Mouse (Mus musculus) intestine, embryonic 16.5 days (tissue): Measurements from ENCODE around the gene Baz2b. TPM values are rescaled to one million over a fixed set of nuclear protein-coding genes. Genes with fewer than 3 reads are reported as not detected.

Experiments
- ATAC-seq: fragments of 200-750 bp; cut with Nextera tagmentation; 2 replicates; pipeline ENCODE4 v1.8.0; 2017; ENCODE audit warnings: moderate TSS enrichment, moderate library complexity
- H3K27ac ChIP-seq: fragments of 300-500 bp; sonication (generic); 2 replicates; pipeline ENCODE4 v1.5.1; 2014; ENCODE audit warnings: mild to moderate bottlenecking, low read length
- H3K27me3 ChIP-seq: fragments of 300-500 bp; sonication (generic); replicated peaks from 2 replicates; pipeline ENCODE4 v1.6.1; 2014; ENCODE audit warnings: low read length, control low read depth, mixed read lengths; ENCODE audit not compliant: control insufficient read depth, insufficient read depth
- H3K36me3 ChIP-seq: fragments of 300-500 bp; sonication (generic); 2 replicates; pipeline ENCODE4 v1.6.1; 2014; ENCODE audit warnings: low read length, control low read depth; ENCODE audit not compliant: control insufficient read depth, insufficient read depth
- H3K4me1 ChIP-seq: fragments of 300-500 bp; sonication (generic); 2 replicates; pipeline ENCODE4 v1.6.1; 2014; ENCODE audit warnings: low read length, control low read depth, mixed read lengths; ENCODE audit not compliant: control insufficient read depth, insufficient read depth
- H3K4me2 ChIP-seq: fragments of 300-500 bp; sonication (generic); 2 replicates; pipeline ENCODE4 v1.6.1; 2014; ENCODE audit warnings: low read depth, low read length, control low read depth
- H3K4me3 ChIP-seq: fragments of 300-500 bp; sonication (generic); 2 replicates; pipeline ENCODE4 v1.5.1; 2014; ENCODE audit warnings: mild to moderate bottlenecking, low read length
- H3K9ac ChIP-seq: fragments of 300-500 bp; sonication (generic); 2 replicates; pipeline ENCODE4 v1.6.1; 2014; ENCODE audit warnings: low read depth, low read length
- H3K9me3 ChIP-seq: fragments of 300-500 bp; sonication (generic); 2 replicates; pipeline ENCODE4 v1.6.1; 2016; ENCODE audit warnings: low read length, control low read depth; ENCODE audit not compliant: control insufficient read depth
- WGBS: fragments of 180-500 bp; shearing (Covaris S2); extraction: QIAGEN DNeasy Blood & Tissue Kit; methylation state at CpG from one replicate; pipeline ENCODE4 v1.1.7; 2014; 5-methylcytosine and 5-hydroxymethylcytosine counted together
- polyA plus RNA-seq: library from polyadenylated mRNA; unstranded; fragments of >200 nt; fragmentation: Nextera tagmentation; extraction: Ambion mirVana; gene quantifications from 2 replicates; pipeline ENCODE4 v1.2.1, GENCODE M21; 2015

Gene Baz2b
- polyA plus RNA-seq, 1 experiment from 2014 or later = 42.3 TPM

DNA sequence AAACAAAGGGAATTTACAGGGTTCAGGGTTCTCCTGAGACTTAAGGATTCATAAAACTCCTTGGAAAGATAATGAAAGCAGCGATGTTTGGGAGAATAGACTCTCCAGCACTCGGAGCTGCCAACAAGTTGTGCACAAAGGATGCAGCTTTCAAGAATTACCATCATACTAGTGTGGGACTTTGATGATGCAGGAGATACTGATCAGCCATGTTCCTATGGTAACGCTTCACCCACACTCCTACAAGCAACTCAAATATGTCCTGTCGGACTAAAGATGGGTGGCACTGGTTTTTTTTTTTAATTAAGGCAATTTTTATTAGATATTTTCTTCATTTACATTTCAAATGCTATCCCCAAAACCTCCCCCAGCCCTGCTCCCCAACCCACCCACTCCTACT lies 209.4 kb downstream of the Baz2b start:
- no peak overlapping the region for H3K4me2 ChIP-seq
- no peaks in the 10 kb centered on the region for H3K27me3 ChIP-seq
- H3K9ac ChIP-seq = no peak overlapping the region
- H3K9me3 ChIP-seq = no peaks in the 10 kb centered on the region
- ATAC-seq = no peak
- peaks cover 3% of the 10 kb centered on the region; the same call in 1 of the 2 replicates for H3K36me3 ChIP-seq
- WGBS = 97% methylated on average over 4 of the region's 4 CpGs
- no peak overlapping the region for H3K27ac ChIP-seq
- H3K4me3 ChIP-seq = no peak overlapping the region
- H3K4me1 ChIP-seq = 0 out of 2 replicates have a peak, but pooled peaks cover 2% of the 10 kb centered on the region

GRCm38 (mm10) chr2:59997479-59998228 lies 212.0 kb downstream of the Baz2b start:
- Histone ChIP-seq H3K9ac (no peak overlapping the region), H3K4me1 (peaks cover 6% of the 10 kb centered on the region; the same call in 1 of the 2 replicates), H3K27ac (no peak overlapping the region; the same call in 1 of the 2 replicates), H3K36me3 (no peaks in the 10 kb centered on the region), H3K4me2 (no peak overlapping the region), H3K27me3 (no peaks in the 10 kb centered on the region), H3K9me3 (no peaks in the 10 kb centered on the region), H3K4me3 (no peak overlapping the region)
- WGBS = 58% methylated on average over 7 of the region's 8 CpGs
- peak; percentile 84 for ATAC-seq

DNA sequence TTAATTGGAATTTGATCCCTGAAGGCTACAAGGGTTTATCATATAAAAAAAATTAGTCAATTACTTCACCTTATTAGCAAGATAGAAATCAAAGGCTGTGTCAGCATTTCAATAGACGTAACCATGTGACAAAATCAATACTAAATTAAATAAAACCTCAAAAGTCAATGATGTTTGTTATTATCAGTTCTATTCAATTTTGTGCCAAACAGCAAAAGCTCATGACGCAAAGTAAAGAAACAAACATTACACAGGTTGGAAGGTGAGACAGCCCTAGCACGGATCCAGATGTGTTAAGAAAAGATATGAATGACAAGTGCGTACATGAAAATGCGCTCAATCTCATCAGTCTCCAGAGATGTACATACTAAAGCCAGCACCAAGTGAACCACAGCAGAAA lies 212.7 kb downstream of the Baz2b start:
- 89% methylated on average over 5 of the region's 5 CpGs for WGBS

GRCm38 (mm10) chr2:59993190-59993535 lies 216.5 kb downstream of the Baz2b start:
- ATAC-seq = no peak
- no peaks in the 10 kb centered on the region for H3K9me3 ChIP-seq
- peaks cover 7% of the 10 kb centered on the region; the same call in 1 of the 2 replicates for H3K4me1 ChIP-seq
- no peak overlapping the region for H3K9ac ChIP-seq
- WGBS = 82% methylated on average over 3 of the region's 3 CpGs
- H3K36me3 ChIP-seq = no peaks in the 10 kb centered on the region
- H3K4me3 ChIP-seq = no peak overlapping the region
- H3K27ac ChIP-seq = no peak overlapping the region
- no peaks in the 10 kb centered on the region for H3K27me3 ChIP-seq
- no peak overlapping the region for H3K4me2 ChIP-seq

More for the DNA sequence above, 212.7 kb downstream of the Baz2b start:
- H3K9ac ChIP-seq = no peak overlapping the region
- ATAC-seq = no peak
- H3K27ac ChIP-seq = no peak overlapping the region
- H3K36me3 ChIP-seq = no peaks in the 10 kb centered on the region
- no peak overlapping the region for H3K4me3 ChIP-seq
- no peak overlapping the region for H3K4me2 ChIP-seq
- peaks cover 6% of the 10 kb centered on the region; the same call in 1 of the 2 replicates for H3K4me1 ChIP-seq
- H3K9me3 ChIP-seq = no peaks in the 10 kb centered on the region
- no peaks in the 10 kb centered on the region for H3K27me3 ChIP-seq

- Histone ChIP-seq H3K36me3 (no peaks in the 10 kb centered on the region), H3K4me1 (peaks cover 7% of the 10 kb centered on the region; the same call in 1 of the 2 replicates), H3K4me2 (no peak overlapping the region), H3K9me3 (no peaks in the 10 kb centered on the region), H3K4me3 (no peak overlapping the region), H3K27me3 (no peaks in the 10 kb centered on the region), H3K9ac (no peak overlapping the region), H3K27ac (no peak overlapping the region)
- no peak for ATAC-seq
- WGBS = 56% methylated on average over 10 of the region's 10 CpGs
Observed at GRCm38 (mm10) chr2:59992488-59993189, 217.0 kb downstream of the Baz2b start.

- Histone ChIP-seq H3K4me3 (no peak overlapping the region), H3K36me3 (no peaks in the 10 kb centered on the region), H3K27me3 (no peaks in the 10 kb centered on the region), H3K9me3 (no peaks in the 10 kb centered on the region), H3K4me1 (peaks cover 7% of the 10 kb centered on the region; the same call in 1 of the 2 replicates), H3K27ac (no peak overlapping the region), H3K4me2 (no peak overlapping the region), H3K9ac (no peak overlapping the region)
- ATAC-seq = no peak
Observed at GRCm38 (mm10) chr2:59991775-59992174, 217.9 kb downstream of the Baz2b start.

DNA sequence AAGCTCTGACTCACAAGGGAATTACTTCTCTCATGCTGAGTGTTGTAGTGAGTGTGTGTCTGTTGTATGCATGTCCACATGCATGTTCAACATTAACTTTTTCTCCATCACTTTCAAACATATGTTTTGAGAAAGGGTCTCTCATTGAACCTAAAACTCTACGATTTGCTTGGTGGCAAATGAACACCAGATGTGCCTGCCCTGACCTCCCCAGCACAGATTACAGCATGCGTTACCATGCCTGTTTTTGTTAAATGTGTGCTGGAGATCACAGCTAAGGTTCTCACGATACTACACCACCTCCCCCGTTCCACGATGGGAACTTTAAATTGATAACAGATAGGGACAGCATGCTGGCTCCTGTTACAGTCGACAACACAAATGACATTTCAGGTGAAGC lies 222.1 kb downstream of the Baz2b start:
- no peak overlapping the region for H3K4me2 ChIP-seq
- no peak for ATAC-seq
- no peak overlapping the region for H3K27ac ChIP-seq
- no peaks in the 10 kb centered on the region for H3K9me3 ChIP-seq
- WGBS = 70% methylated on average over 6 of the region's 6 CpGs
- H3K36me3 ChIP-seq = no peaks in the 10 kb centered on the region
- no peak overlapping the region for H3K9ac ChIP-seq
- H3K4me3 ChIP-seq = no peak overlapping the region
- H3K4me1 ChIP-seq = peaks cover 3% of the 10 kb centered on the region; the same call in 1 of the 2 replicates
- H3K27me3 ChIP-seq = no peaks in the 10 kb centered on the region

GRCm38 (mm10) chr2:59979488-59980220 lies 230.0 kb downstream of the Baz2b start:
- Histone ChIP-seq H3K4me3 (no peak overlapping the region), H3K4me2 (no peak overlapping the region), H3K9me3 (no peaks in the 10 kb centered on the region), H3K9ac (no peak overlapping the region), H3K27me3 (no peaks in the 10 kb centered on the region), H3K4me1 (peaks cover 3% of the 10 kb centered on the region; the same call in 1 of the 2 replicates), H3K36me3 (peaks cover 5% of the 10 kb centered on the region; the same call in 1 of the 2 replicates), H3K27ac (no peak overlapping the region)
- 53% methylated on average over 6 of the region's 6 CpGs for WGBS
- ATAC-seq = 0 out of 2 replicates have a peak, but pooled peaks have one; percentile 36

GRCm38 (mm10) chr2:59976680-59977079 lies 233.0 kb downstream of the Baz2b start:
- no peak for ATAC-seq
- 84% methylated on average over 5 of the region's 5 CpGs for WGBS

More at GRCm38 (mm10) chr2:59976680-59977079, 233.0 kb downstream of the Baz2b start:
- Histone ChIP-seq H3K9me3 (no peaks in the 10 kb centered on the region), H3K27me3 (no peaks in the 10 kb centered on the region), H3K36me3 (peaks cover 5% of the 10 kb centered on the region; the same call in 1 of the 2 replicates), H3K4me1 (peaks cover 3% of the 10 kb centered on the region; the same call in 1 of the 2 replicates), H3K4me2 (no peak overlapping the region), H3K9ac (no peak overlapping the region), H3K4me3 (no peak overlapping the region), H3K27ac (no peak overlapping the region)
